Mouse (Mus musculus): ENCODE measurements around the gene Ppp1r13l. TPM values are rescaled to one million over a fixed set of nuclear protein-coding genes. Genes with fewer than 3 reads are reported as not detected.

The Ppp1r13l gene
- polyA plus RNA-seq, 1 experiment = 1.6 TPM

GRCm38 (mm10) chr7:19359892-19360641 is 518 bp downstream of the Ppp1r13l start:
- TF ChIP-seq POLR2A (IDR thresholded peaks at IDR 0.05; ENCODE audit: borderline replicate concordance, low read depth, low read length) (no peak), CTCF (IDR thresholded peaks at IDR 0.05; ENCODE audit: low read depth, low read length) (no peak)
- H3K4me3 ChIP-seq (ENCODE audit: insufficient read depth, low read length) = peak overlapping the region; percentile 75
- H3K27ac ChIP-seq (ENCODE audit: insufficient read depth, low read depth, low read length) = peak overlapping the region; percentile 72; the same call in 1 of the 2 replicates
- peaks cover 19% of the 10 kb centered on the region for H3K4me1 ChIP-seq (ENCODE audit: control insufficient read depth, insufficient read depth, low read length)

- H3K27ac ChIP-seq (ENCODE audit: insufficient read depth, low read depth, low read length) = no peak overlapping the region
- peaks cover 19% of the 10 kb centered on the region for H3K4me1 ChIP-seq (ENCODE audit: control insufficient read depth, insufficient read depth, low read length)
- TF ChIP-seq POLR2A (IDR thresholded peaks at IDR 0.05; ENCODE audit: borderline replicate concordance, low read depth, low read length) (no peak), CTCF (IDR thresholded peaks at IDR 0.05; ENCODE audit: low read depth, low read length) (no peak)
- peak overlapping the region; percentile 75 for H3K4me3 ChIP-seq (ENCODE audit: insufficient read depth, low read length)
These were observed 1.4 kb downstream of the Ppp1r13l start for GRCm38 (mm10) chr7:19360944-19361343.

DNA sequence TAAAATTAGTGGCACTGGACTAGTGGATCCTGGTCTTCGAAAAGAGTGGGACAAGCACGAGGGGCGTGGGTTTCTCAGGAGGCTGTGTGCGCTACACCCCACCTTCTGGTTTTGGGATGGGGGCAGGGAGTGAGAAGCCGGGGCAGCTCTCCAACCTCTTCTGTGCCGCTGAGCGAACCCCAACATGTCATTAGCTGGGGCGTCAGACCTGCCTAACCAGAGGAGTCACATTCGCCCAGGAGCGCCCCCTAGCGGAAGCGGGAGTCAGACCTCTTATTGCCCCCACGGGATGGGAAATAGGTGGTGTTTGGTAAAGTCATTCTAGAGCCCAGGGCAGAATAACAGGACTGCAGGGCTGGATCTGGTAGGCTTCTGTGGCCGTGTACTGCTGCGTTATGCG is 2.2 kb downstream of the Ppp1r13l start:
- H3K4me1 ChIP-seq (ENCODE audit: control insufficient read depth, insufficient read depth, low read length) = peaks cover 14% of the 10 kb centered on the region
- TF ChIP-seq POLR2A (IDR thresholded peaks at IDR 0.05; ENCODE audit: borderline replicate concordance, low read depth, low read length) (no peak), CTCF (IDR thresholded peaks at IDR 0.05; ENCODE audit: low read depth, low read length) (peak; percentile 96)
- H3K4me3 ChIP-seq (ENCODE audit: insufficient read depth, low read length) = peak overlapping the region; percentile 75
- no peak overlapping the region for H3K27ac ChIP-seq (ENCODE audit: insufficient read depth, low read depth, low read length)

GRCm38 (mm10) chr7:19362276-19362675 is 2.7 kb downstream of the Ppp1r13l start:
- TF ChIP-seq CTCF (IDR thresholded peaks at IDR 0.05; ENCODE audit: low read depth, low read length) = no peak
- Histone ChIP-seq H3K27ac (ENCODE audit: insufficient read depth, low read depth, low read length) (no peak overlapping the region), H3K4me1 (ENCODE audit: control insufficient read depth, insufficient read depth, low read length) (peaks cover 9% of the 10 kb centered on the region), H3K4me3 (ENCODE audit: insufficient read depth, low read length) (no peak overlapping the region)

DNA sequence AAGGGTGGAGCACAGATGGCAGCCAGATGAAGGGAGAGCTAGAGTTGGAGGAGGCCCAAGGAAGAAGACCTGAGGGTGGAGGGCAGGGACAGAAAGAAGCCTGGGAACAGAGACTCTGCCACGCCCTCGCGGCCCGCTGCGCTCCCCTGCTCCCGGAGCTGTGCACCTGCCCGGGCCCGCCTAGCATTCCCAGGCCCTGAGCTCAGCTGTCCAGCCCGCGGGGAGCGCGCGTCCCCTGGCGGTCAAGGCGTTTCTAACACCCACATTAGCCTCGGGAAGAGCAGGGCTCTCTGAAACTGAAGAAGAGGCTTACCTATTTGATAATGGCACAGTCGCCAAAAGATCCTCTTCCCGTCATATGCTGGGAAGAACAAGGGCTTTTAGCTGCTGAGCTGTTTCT is 4.3 kb downstream of the Ppp1r13l start:
- no peak for TF ChIP-seq POLR2A (IDR thresholded peaks at IDR 0.05; ENCODE audit: borderline replicate concordance, low read depth, low read length)
- peak; percentile 67 for TF ChIP-seq CTCF (IDR thresholded peaks at IDR 0.05; ENCODE audit: low read depth, low read length)
- H3K27ac ChIP-seq (ENCODE audit: insufficient read depth, low read depth, low read length) = no peak overlapping the region
- no peaks in the 10 kb centered on the region for H3K4me1 ChIP-seq (ENCODE audit: control insufficient read depth, insufficient read depth, low read length)
- no peak overlapping the region for H3K4me3 ChIP-seq (ENCODE audit: insufficient read depth, low read length)

DNA sequence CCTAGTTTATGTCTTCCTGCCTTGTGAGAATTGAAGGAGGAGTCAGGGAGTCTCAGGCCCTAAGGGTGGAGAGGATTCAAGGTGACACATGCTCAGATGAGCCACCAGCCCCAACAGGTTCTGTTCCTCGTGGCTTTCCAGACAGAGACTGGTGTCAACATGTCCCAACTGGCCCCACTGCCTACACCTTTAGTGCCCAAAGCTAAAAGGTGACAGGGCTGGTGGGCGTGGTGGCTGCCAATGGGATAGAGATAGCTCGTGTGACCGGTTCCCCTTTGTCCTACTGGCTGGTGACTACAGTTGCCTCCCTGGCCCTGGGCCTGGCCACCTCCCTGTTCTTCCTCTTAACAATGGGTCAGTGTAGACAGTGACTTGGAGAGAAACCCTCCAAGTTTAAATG is 5.8 kb downstream of the Ppp1r13l start:
- Histone ChIP-seq H3K4me1 (ENCODE audit: control insufficient read depth, insufficient read depth, low read length) (no peaks in the 10 kb centered on the region), H3K4me3 (ENCODE audit: insufficient read depth, low read length) (no peak overlapping the region), H3K27ac (ENCODE audit: insufficient read depth, low read depth, low read length) (no peak overlapping the region)
- no peak for TF ChIP-seq CTCF (IDR thresholded peaks at IDR 0.05; ENCODE audit: low read depth, low read length)
- TF ChIP-seq POLR2A (IDR thresholded peaks at IDR 0.05; ENCODE audit: borderline replicate concordance, low read depth, low read length) = no peak

DNA sequence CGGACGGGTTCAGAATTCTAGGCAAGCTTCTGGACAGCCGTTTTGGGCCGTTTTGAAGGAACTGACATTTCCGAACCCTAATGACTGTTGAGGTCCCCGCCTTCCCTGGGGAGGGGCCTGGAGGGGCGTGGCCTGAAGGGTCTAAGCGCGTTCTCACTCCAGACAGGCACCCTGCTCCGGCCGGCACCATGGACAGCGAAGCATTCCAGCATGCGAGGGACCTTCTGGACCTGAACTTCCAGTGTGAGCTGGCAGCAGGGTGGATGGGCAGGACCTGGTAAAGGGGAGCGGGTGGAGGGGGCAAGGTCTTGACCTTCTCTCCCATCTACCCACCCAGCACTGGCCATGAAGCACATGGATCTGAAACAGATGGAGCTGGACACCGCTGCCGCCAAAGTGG is 8.8 kb downstream of the Ppp1r13l start:
- no peak for TF ChIP-seq POLR2A (IDR thresholded peaks at IDR 0.05; ENCODE audit: borderline replicate concordance, low read depth, low read length)
- TF ChIP-seq CTCF (IDR thresholded peaks at IDR 0.05; ENCODE audit: low read depth, low read length) = no peak
- Histone ChIP-seq H3K4me1 (ENCODE audit: control insufficient read depth, insufficient read depth, low read length) (no peaks in the 10 kb centered on the region), H3K27ac (ENCODE audit: insufficient read depth, low read depth, low read length) (no peak overlapping the region), H3K4me3 (ENCODE audit: insufficient read depth, low read length) (no peak overlapping the region)

- no peaks in the 10 kb centered on the region for H3K4me1 ChIP-seq (ENCODE audit: control insufficient read depth, insufficient read depth, low read length)
- no peak overlapping the region for H3K4me3 ChIP-seq (ENCODE audit: insufficient read depth, low read length)
- TF ChIP-seq CTCF (IDR thresholded peaks at IDR 0.05; ENCODE audit: low read depth, low read length) (peak; percentile 38; the same call in 1 of the 2 replicates), POLR2A (IDR thresholded peaks at IDR 0.05; ENCODE audit: borderline replicate concordance, low read depth, low read length) (no peak)
- no peak overlapping the region for H3K27ac ChIP-seq (ENCODE audit: insufficient read depth, low read depth, low read length)
These were observed 10.4 kb downstream of the Ppp1r13l start for GRCm38 (mm10) chr7:19369823-19370425.

- no peak for TF ChIP-seq POLR2A (IDR thresholded peaks at IDR 0.05; ENCODE audit: borderline replicate concordance, low read depth, low read length)
- TF ChIP-seq CTCF (IDR thresholded peaks at IDR 0.05; ENCODE audit: low read depth, low read length) = no peak
- H3K4me3 ChIP-seq (ENCODE audit: insufficient read depth, low read length) = no peak overlapping the region
These were observed 13.8 kb downstream of the Ppp1r13l start for GRCm38 (mm10) chr7:19373367-19373766.

DNA sequence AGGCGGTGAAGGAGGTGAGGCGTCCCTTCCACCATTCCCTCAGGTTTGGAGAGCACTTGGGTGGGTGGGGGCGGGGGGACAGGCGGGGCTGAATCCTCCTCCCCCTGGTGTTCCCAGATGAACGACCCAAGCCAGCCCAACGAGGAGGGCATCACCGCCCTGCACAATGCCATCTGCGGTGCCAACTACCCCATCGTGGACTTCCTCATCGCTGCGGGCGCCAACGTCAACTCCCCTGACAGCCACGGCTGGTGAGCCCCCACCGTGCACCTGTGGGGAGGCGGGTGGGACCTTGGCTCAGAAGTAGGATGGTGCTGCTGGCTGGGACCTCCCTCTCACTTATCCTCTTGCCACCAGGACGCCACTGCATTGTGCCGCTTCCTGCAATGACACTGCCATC is 15.8 kb downstream of the Ppp1r13l start:
- H3K4me3 ChIP-seq (ENCODE audit: insufficient read depth, low read length) = no peak overlapping the region
- TF ChIP-seq CTCF (IDR thresholded peaks at IDR 0.05; ENCODE audit: low read depth, low read length) = no peak
- no peak for TF ChIP-seq POLR2A (IDR thresholded peaks at IDR 0.05; ENCODE audit: borderline replicate concordance, low read depth, low read length)
- H3K4me1 ChIP-seq (ENCODE audit: control insufficient read depth, insufficient read depth, low read length) = no peaks in the 10 kb centered on the region
- no peak overlapping the region for H3K27ac ChIP-seq (ENCODE audit: insufficient read depth, low read depth, low read length)

More at GRCm38 (mm10) chr7:19373367-19373766, 13.8 kb downstream of the Ppp1r13l start:
- H3K4me1 ChIP-seq (ENCODE audit: control insufficient read depth, insufficient read depth, low read length) = no peaks in the 10 kb centered on the region
- no peak overlapping the region for H3K27ac ChIP-seq (ENCODE audit: insufficient read depth, low read depth, low read length)

Measured in bone marrow macrophage, adult 2 months (primary cell).